Mouse (Mus musculus): Measurements from ENCODE around the gene Sp2. TPM values are rescaled to one million over a fixed set of nuclear protein-coding genes. Genes with fewer than 3 reads are reported as not detected.

The Sp2 gene
- polyA plus RNA-seq, 1 experiment from 2014 or later = 29.4 TPM

- DNase-seq (ENCODE audit: low spot score) = peak; percentile 92
- Histone ChIP-seq H3K9me3 (ENCODE audit: control insufficient read depth, low read length) (no peaks in the 10 kb centered on the region), H3K27me3 (ENCODE audit: control insufficient read depth, insufficient read depth, low read length) (no peaks in the 10 kb centered on the region), H3K4me1 (ENCODE audit: control insufficient read depth, insufficient read depth, low read length) (peaks cover 15% of the 10 kb centered on the region), H3K4me2 (ENCODE audit: low read depth) (peak overlapping the region; percentile 84), H3K27ac (ENCODE audit: low read depth, low read length) (peak overlapping the region; percentile 92), H3K4me3 (ENCODE audit: low read depth, low read length) (peak overlapping the region; percentile 89), H3K36me3 (ENCODE audit: control insufficient read depth, insufficient read depth, low read length) (no peaks in the 10 kb centered on the region), H3K9ac (ENCODE audit: low read length) (peak overlapping the region; percentile 95)
- peak; percentile 62 for ATAC-seq (ENCODE audit: insufficient read depth, low FRiP score, low TSS enrichment)
- WGBS = under 1% methylated on average over 26 of the region's 50 CpGs
Observed at GRCm38 (mm10) chr11:96976911-96977591, 5.7 kb downstream of the Sp2 start.

GRCm38 (mm10) chr11:96976379-96976687 is 6.4 kb downstream of the Sp2 start:
- DNase-seq (ENCODE audit: low spot score) (no peak), ATAC-seq (ENCODE audit: insufficient read depth, low FRiP score, low TSS enrichment) (no peak)
- no peak overlapping the region for H3K27ac ChIP-seq (ENCODE audit: low read depth, low read length)
- no peaks in the 10 kb centered on the region for H3K9me3 ChIP-seq (ENCODE audit: control insufficient read depth, low read length)
- H3K4me1 ChIP-seq (ENCODE audit: control insufficient read depth, insufficient read depth, low read length) = peaks cover 15% of the 10 kb centered on the region
- H3K9ac ChIP-seq (ENCODE audit: low read length) = peak overlapping the region; percentile 95
- WGBS = 62% methylated on average over 3 of the region's 3 CpGs
- H3K4me3 ChIP-seq (ENCODE audit: low read depth, low read length) = peak overlapping the region; percentile 89
- H3K36me3 ChIP-seq (ENCODE audit: control insufficient read depth, insufficient read depth, low read length) = no peaks in the 10 kb centered on the region
- peak overlapping the region; percentile 84 for H3K4me2 ChIP-seq (ENCODE audit: low read depth)
- no peaks in the 10 kb centered on the region for H3K27me3 ChIP-seq (ENCODE audit: control insufficient read depth, insufficient read depth, low read length)

- H3K4me2 ChIP-seq (ENCODE audit: low read depth) = no peak overlapping the region; the same call in 1 of the 2 replicates
- no peak for DNase-seq (ENCODE audit: low spot score)
- H3K4me3 ChIP-seq (ENCODE audit: low read depth, low read length) = peak overlapping the region; percentile 89
- no peaks in the 10 kb centered on the region for H3K27me3 ChIP-seq (ENCODE audit: control insufficient read depth, insufficient read depth, low read length)
- no peaks in the 10 kb centered on the region for H3K36me3 ChIP-seq (ENCODE audit: control insufficient read depth, insufficient read depth, low read length)
- no peak overlapping the region for H3K27ac ChIP-seq (ENCODE audit: low read depth, low read length)
- no peaks in the 10 kb centered on the region for H3K9me3 ChIP-seq (ENCODE audit: control insufficient read depth, low read length)
- H3K4me1 ChIP-seq (ENCODE audit: control insufficient read depth, insufficient read depth, low read length) = peaks cover 15% of the 10 kb centered on the region
- no peak overlapping the region for H3K9ac ChIP-seq (ENCODE audit: low read length)
- no peak for ATAC-seq (ENCODE audit: insufficient read depth, low FRiP score, low TSS enrichment)
- WGBS = 81% methylated on average over 10 of the region's 10 CpGs
Observed at GRCm38 (mm10) chr11:96975511-96976378, 7.0 kb downstream of the Sp2 start.

GRCm38 (mm10) chr11:96974813-96975212 is 7.9 kb downstream of the Sp2 start:
- H3K27me3 ChIP-seq (ENCODE audit: control insufficient read depth, insufficient read depth, low read length) = no peaks in the 10 kb centered on the region
- H3K36me3 ChIP-seq (ENCODE audit: control insufficient read depth, insufficient read depth, low read length) = no peaks in the 10 kb centered on the region
- no peak overlapping the region for H3K27ac ChIP-seq (ENCODE audit: low read depth, low read length)
- H3K9ac ChIP-seq (ENCODE audit: low read length) = no peak overlapping the region
- no peak overlapping the region for H3K4me3 ChIP-seq (ENCODE audit: low read depth, low read length)
- no peak overlapping the region for H3K4me2 ChIP-seq (ENCODE audit: low read depth)
- H3K4me1 ChIP-seq (ENCODE audit: control insufficient read depth, insufficient read depth, low read length) = peaks cover 15% of the 10 kb centered on the region
- ATAC-seq (ENCODE audit: insufficient read depth, low FRiP score, low TSS enrichment) (no peak), DNase-seq (ENCODE audit: low spot score) (no peak)
- WGBS = 86% methylated on average over 5 of the region's 5 CpGs
- no peaks in the 10 kb centered on the region for H3K9me3 ChIP-seq (ENCODE audit: control insufficient read depth, low read length)

- Histone ChIP-seq H3K9ac (ENCODE audit: low read length) (no peak overlapping the region), H3K27ac (ENCODE audit: low read depth, low read length) (no peak overlapping the region), H3K36me3 (ENCODE audit: control insufficient read depth, insufficient read depth, low read length) (no peaks in the 10 kb centered on the region), H3K9me3 (ENCODE audit: control insufficient read depth, low read length) (no peaks in the 10 kb centered on the region), H3K4me1 (ENCODE audit: control insufficient read depth, insufficient read depth, low read length) (peaks cover 15% of the 10 kb centered on the region), H3K4me2 (ENCODE audit: low read depth) (no peak overlapping the region), H3K4me3 (ENCODE audit: low read depth, low read length) (no peak overlapping the region), H3K27me3 (ENCODE audit: control insufficient read depth, insufficient read depth, low read length) (no peaks in the 10 kb centered on the region)
- WGBS = 86% methylated on average over 5 of the region's 5 CpGs
- no peak for DNase-seq (ENCODE audit: low spot score)
- no peak for ATAC-seq (ENCODE audit: insufficient read depth, low FRiP score, low TSS enrichment)
Observed at GRCm38 (mm10) chr11:96973426-96973964, 9.3 kb downstream of the Sp2 start.

GRCm38 (mm10) chr11:96972906-96973305 is 9.9 kb downstream of the Sp2 start:
- H3K27me3 ChIP-seq (ENCODE audit: control insufficient read depth, insufficient read depth, low read length) = no peaks in the 10 kb centered on the region
- no peaks in the 10 kb centered on the region for H3K36me3 ChIP-seq (ENCODE audit: control insufficient read depth, insufficient read depth, low read length)
- 80% methylated on average over 5 of the region's 5 CpGs for WGBS
- no peak overlapping the region for H3K4me3 ChIP-seq (ENCODE audit: low read depth, low read length)
- ATAC-seq (ENCODE audit: insufficient read depth, low FRiP score, low TSS enrichment) (no peak), DNase-seq (ENCODE audit: low spot score) (no peak)
- no peak overlapping the region for H3K27ac ChIP-seq (ENCODE audit: low read depth, low read length)
- peaks cover 12% of the 10 kb centered on the region for H3K4me1 ChIP-seq (ENCODE audit: control insufficient read depth, insufficient read depth, low read length)
- H3K4me2 ChIP-seq (ENCODE audit: low read depth) = no peak overlapping the region
- no peaks in the 10 kb centered on the region for H3K9me3 ChIP-seq (ENCODE audit: control insufficient read depth, low read length)
- no peak overlapping the region for H3K9ac ChIP-seq (ENCODE audit: low read length)

GRCm38 (mm10) chr11:96970341-96970740 is 12.4 kb downstream of the Sp2 start:
- 89% methylated on average over 3 of the region's 3 CpGs for WGBS
- ATAC-seq (ENCODE audit: insufficient read depth, low FRiP score, low TSS enrichment) (no peak), DNase-seq (ENCODE audit: low spot score) (no peak)
- Histone ChIP-seq H3K4me2 (ENCODE audit: low read depth) (no peak overlapping the region), H3K36me3 (ENCODE audit: control insufficient read depth, insufficient read depth, low read length) (no peaks in the 10 kb centered on the region), H3K4me1 (ENCODE audit: control insufficient read depth, insufficient read depth, low read length) (no peaks in the 10 kb centered on the region), H3K27me3 (ENCODE audit: control insufficient read depth, insufficient read depth, low read length) (no peaks in the 10 kb centered on the region), H3K27ac (ENCODE audit: low read depth, low read length) (no peak overlapping the region), H3K9ac (ENCODE audit: low read length) (no peak overlapping the region), H3K4me3 (ENCODE audit: low read depth, low read length) (no peak overlapping the region), H3K9me3 (ENCODE audit: control insufficient read depth, low read length) (no peaks in the 10 kb centered on the region)

GRCm38 (mm10) chr11:96969746-96970145 is 13.0 kb downstream of the Sp2 start:
- ATAC-seq (ENCODE audit: insufficient read depth, low FRiP score, low TSS enrichment) (no peak), DNase-seq (ENCODE audit: low spot score) (no peak)
- no peaks in the 10 kb centered on the region for H3K4me1 ChIP-seq (ENCODE audit: control insufficient read depth, insufficient read depth, low read length)
- no peaks in the 10 kb centered on the region; the same call in 1 of the 2 replicates for H3K36me3 ChIP-seq (ENCODE audit: control insufficient read depth, insufficient read depth, low read length)
- no peak overlapping the region for H3K4me3 ChIP-seq (ENCODE audit: low read depth, low read length)
- no peaks in the 10 kb centered on the region for H3K9me3 ChIP-seq (ENCODE audit: control insufficient read depth, low read length)
- WGBS = 94% methylated on average over 1 of the region's 1 CpGs
- no peak overlapping the region for H3K4me2 ChIP-seq (ENCODE audit: low read depth)
- peak overlapping the region; percentile 3; the same call in 1 of the 2 replicates for H3K27ac ChIP-seq (ENCODE audit: low read depth, low read length)
- peak overlapping the region; percentile 11; the same call in 1 of the 2 replicates for H3K9ac ChIP-seq (ENCODE audit: low read length)
- no peaks in the 10 kb centered on the region for H3K27me3 ChIP-seq (ENCODE audit: control insufficient read depth, insufficient read depth, low read length)
